Comparison of ENCODE assay signal across 11 mouse cellular contexts in genomic region chr13:111792130-111792974, GRCm38 (mm10). TPM values are rescaled to one million over a fixed set of nuclear protein-coding genes. Genes with fewer than 3 reads are reported as not detected.
DNase-seq lines count a peak whose midpoint lies in the region; TF ChIP-seq lines count a peak whose summit lies in the region.
"Had no signal": no experiment of that assay in that cellular context is flagged by ENCODE, and none has a peak within 500 bp of the region (broad histone marks: within the 10 kb centered on the region; RNA-seq: fewer than 3 reads in every experiment).

No protein-coding gene starts in this region.

- H3K4me3 ChIP-seq in kidney, adult 2 months (ENCODE audit: insufficient read depth, low read depth, low read length): no peak overlapping the region
- H3K4me3 ChIP-seq: forebrain, embryonic 13.5 days; hindbrain, embryonic 15.5 days; limb, embryonic 15.5 days; myocyte had no signal

- no peak for TF ChIP-seq CTCF in kidney, adult 2 months (conservative IDR thresholded peaks at IDR 0.05; ENCODE audit: insufficient read depth, insufficient read length, low read depth, low read length)
- TF ChIP-seq CTCF in brain, embryonic 14.5 days (IDR thresholded peaks at IDR 0.05; ENCODE audit: borderline replicate concordance, extremely low read depth, insufficient read depth, insufficient read length): no peak

- DNase-seq in kidney, adult 2 months: peak; percentile 66
- no peak for DNase-seq in kidney, adult 11 months
- peak; percentile 71 for DNase-seq in adrenal gland, postnatal 14 days
- DNase-seq in brain, embryonic 14.5 days (ENCODE audit: low read depth): peak; percentile 50
- DNase-seq in heart, postnatal 4 days: peak; percentile 76
- DNase-seq in embryo, embryonic 9.5 days (ENCODE audit: extremely low spot score): no peak
- DNase-seq in urinary bladder, adult 18-20 months (ENCODE audit: low spot score in 2 of 2): no peak

- WGBS in kidney, adult 2 months: 32% methylated on average over 16 of the region's 16 CpGs

- no peaks in the 10 kb centered on the region for H3K27me3 ChIP-seq in kidney, adult 2 months (replicated peaks; ENCODE audit: control insufficient read depth, insufficient read depth, low read length)
- H3K27me3 ChIP-seq: forebrain, embryonic 13.5 days; hindbrain, embryonic 15.5 days; limb, embryonic 15.5 days had no signal

- no peak for TF ChIP-seq POLR2A in kidney, adult 2 months (IDR thresholded peaks at IDR 0.05; ENCODE audit: low read depth, low read length)
- no peak for TF ChIP-seq POLR2A in brain, embryonic 14.5 days (IDR thresholded peaks at IDR 0.05; ENCODE audit: borderline replicate concordance, extremely low read depth, insufficient read depth, insufficient read length, poor library complexity, severe bottlenecking)

- H3K36me3 ChIP-seq in kidney, adult 2 months (ENCODE audit: control insufficient read depth, insufficient read depth, low read length): no peaks in the 10 kb centered on the region
- H3K36me3 ChIP-seq: hindbrain, embryonic 15.5 days; limb, embryonic 15.5 days had no signal

- H3K4me1 ChIP-seq in kidney, adult 2 months (ENCODE audit: control insufficient read depth, insufficient read depth, low read length): peaks cover 45% of the 10 kb centered on the region

- no peak overlapping the region for H3K27ac ChIP-seq in kidney, adult 2 months (ENCODE audit: insufficient read depth, low read depth, low read length)
- H3K27ac ChIP-seq: forebrain, embryonic 13.5 days; hindbrain, embryonic 15.5 days; limb, embryonic 15.5 days had no signal

RNA-seq across cellular contexts. Expression of gene Map3k1, which starts 16.4 kb away (rescaled TPM):
- polyA plus RNA-seq in kidney, adult 2 months (2012; rRNA removed): 16.6 and 17.8 TPM in 2 replicates
- total RNA-seq in adrenal gland, postnatal 14 days (2021): 60.4 and 62.0 TPM in 2 replicates
- 8.1 and 15.2 TPM in 2 replicates for polyA plus RNA-seq in brain, embryonic 14.5 days (2012; rRNA removed)
- total RNA-seq in heart, postnatal 4 days (2021): 10 to 100 TPM; 29.9 to 33.8 TPM

Comparison
In these comparisons a context has a peak if more than half of its experiments do, and no peak if none do; other contexts are left out.
1. DNase-seq: peak in kidney, adult 2 months (single experiment), adrenal gland, postnatal 14 days (single experiment), brain, embryonic 14.5 days (single experiment) and heart, postnatal 4 days (single experiment); none in kidney, adult 11 months (single experiment), embryo, embryonic 9.5 days (single experiment) and urinary bladder, adult 18-20 months (0 of 2).